Mouse (Mus musculus): Measurements from ENCODE around the gene Vmn2r48.
"Not testable (repeated sequence)": the region's sequence is repeated elsewhere in the genome, so short reads cannot be mapped to it uniquely, and the experiment has no call there.

Gene Vmn2r48

GRCm38 (mm10) chr7:9953485-9953884 is at the start of gene Vmn2r48:
Gene Vmn2r48, minus strand, starts transcription at chr7:9953585.
- not testable (repeated sequence) for DNase-seq (ENCODE audit: low read depth, low spot score)

DNA sequence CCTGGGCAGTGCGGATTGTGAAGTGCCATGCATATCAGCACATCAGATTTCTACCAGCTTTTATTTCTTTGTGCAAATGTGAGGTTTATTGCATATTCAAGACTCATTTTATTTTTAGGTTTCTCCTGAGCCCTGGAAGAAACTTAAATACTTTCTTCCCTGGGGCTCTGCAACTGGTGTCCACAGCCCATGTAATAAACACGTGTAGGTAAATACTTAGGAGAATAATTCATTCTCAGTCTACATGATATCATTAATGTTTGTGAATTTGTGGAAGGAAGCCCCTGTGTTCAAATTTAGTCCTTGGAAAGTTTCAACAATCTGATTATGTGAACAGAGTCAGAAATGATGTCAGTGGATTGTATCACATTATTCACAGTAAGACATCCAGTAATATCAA is 38.8 kb upstream of the Vmn2r48 start, which contains the start of gene Vmn2r49:
Gene Vmn2r49 (minus strand): TSS at position 101 of the 400 bp plus-strand sequence.
- DNase-seq (ENCODE audit: low read depth, low spot score): not testable (repeated sequence)

Measured in brain, embryonic 18.5 days (tissue).